Mouse (Mus musculus) G1E (cell line): Measurements from ENCODE around the gene Elovl6. TPM values are rescaled to one million over a fixed set of nuclear protein-coding genes. Genes with fewer than 3 reads are reported as not detected.

Experiments
- ATAC-seq: 2 replicates; pipeline ENCODE4 v1.8.0; 2016; ENCODE audit warnings: mild to moderate bottlenecking; ENCODE audit not compliant: insufficient number of reproducible peaks, poor library complexity, low FRiP score, severe bottlenecking; ENCODE audit errors: extremely low read depth
- DNase-seq: peaks from one replicate; pipeline ENCODE4 v3.0.0; 2012; ENCODE audit warnings: low spot score
- H3K27me3 ChIP-seq: 2 replicates; pipeline ENCODE4 v1.6.1; 2012; ENCODE audit warnings: mild to moderate bottlenecking, low read length, inconsistent platforms; ENCODE audit not compliant: insufficient read depth
- H3K36me3 ChIP-seq: replicated peaks from 2 replicates; pipeline ENCODE3; 2012; ENCODE audit warnings: mild to moderate bottlenecking, inconsistent platforms
- H3K4me1 ChIP-seq: 2 replicates; pipeline ENCODE4 v1.6.1; 2012; ENCODE audit warnings: low read depth, low read length, inconsistent platforms, mixed read lengths; ENCODE audit not compliant: insufficient read depth
- H3K4me3 ChIP-seq: 2 replicates; pipeline ENCODE4 v1.5.1; 2012; ENCODE audit warnings: low read depth, mild to moderate bottlenecking, inconsistent platforms, low read length, moderate library complexity, mixed read lengths
- H3K9me3 ChIP-seq: replicated peaks from 2 replicates; pipeline ENCODE4 v1.6.1; 2012; ENCODE audit warnings: inconsistent platforms
- CTCF ChIP-seq: IDR thresholded peaks from 2 replicates; pipeline ENCODE4 v1.5.1; 2012; ENCODE audit warnings: low read depth, low read length, inconsistent platforms, mixed read lengths
- GATA1 ChIP-seq: IDR thresholded peaks from 2 replicates; pipeline ENCODE4 v1.6.1; 2012; ENCODE audit warnings: borderline replicate concordance, low read length, inconsistent platforms, mixed read lengths
- GATA2 ChIP-seq: IDR thresholded peaks from 2 replicates; pipeline ENCODE4 v1.6.1; 2012; ENCODE audit warnings: low read depth, low read length, inconsistent platforms, borderline replicate concordance
- POLR2AphosphoS5 ChIP-seq: IDR thresholded peaks from 2 replicates; pipeline ENCODE4 v1.6.1; 2012; ENCODE audit warnings: low read depth, low read length, inconsistent platforms; ENCODE audit not compliant: insufficient replicate concordance
- TAL1 ChIP-seq: conservative IDR thresholded peaks from 2 replicates; pipeline ENCODE4 v1.6.1; 2012; ENCODE audit warnings: low read depth, low read length, inconsistent platforms, mixed read lengths
- polyA plus RNA-seq: library from polyadenylated mRNA; stranded (reverse); fragments of >175 nt; gene quantifications from 2 replicates; pipeline ENCODE4 v1.2.3, GENCODE M21; 2012
- total RNA-seq, 2 experiments: library from RNA; stranded (forward) in 1 of 2; stranded (reverse) in 1 of 2; fragments of 200-1000 nt in 1 of 2; fragments of >200 nt in 1 of 2; fragmentation: Nextera tagmentation in 1 of 2; gene quantifications; 2 replicates each; pipeline ENCODE4 v1.2.3; 2014 to 2017

The Elovl6 gene
- total and polyA plus RNA-seq, 3 experiments, result 2.3 to 20.4 (median 20.4) TPM

DNA sequence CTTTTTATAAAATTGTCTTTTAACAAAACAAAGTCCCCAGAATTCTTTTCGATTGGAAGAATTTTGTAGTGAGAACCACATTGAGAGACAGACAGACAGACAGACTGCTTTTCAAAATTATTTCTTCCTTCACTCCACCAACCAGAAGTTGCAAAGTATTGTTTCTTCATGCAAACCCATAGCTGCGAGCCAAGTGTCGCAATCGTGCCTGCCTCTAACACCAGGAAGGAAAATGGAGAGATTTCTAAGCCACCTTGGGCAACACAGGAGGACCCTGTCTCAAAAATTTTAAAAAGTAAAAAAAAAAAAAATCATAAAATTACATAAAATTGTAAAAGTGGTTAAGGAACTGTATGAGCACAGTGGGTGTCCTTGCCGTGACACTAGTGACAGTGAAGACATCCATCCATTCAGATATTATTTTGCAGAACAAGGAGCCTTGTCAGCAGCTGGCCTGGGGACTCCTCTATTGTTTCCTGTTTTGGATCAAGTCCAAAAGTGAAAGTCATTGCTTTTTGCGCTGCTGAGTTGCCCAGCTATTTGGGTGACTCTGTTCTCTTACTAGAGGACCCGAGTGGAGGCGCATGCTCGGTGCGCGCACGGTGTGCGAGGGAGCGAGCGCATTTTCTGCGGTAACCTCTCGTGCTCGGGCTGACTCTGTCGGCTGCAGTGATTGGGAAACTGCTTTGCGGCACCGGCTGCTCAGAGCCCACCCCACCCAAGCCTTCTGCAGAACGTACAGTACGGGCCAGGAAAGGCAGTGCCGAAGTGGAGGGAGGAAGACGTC is 80.3 kb downstream of the Elovl6 start:
- ATAC-seq, result no peak
- no peaks in the 10 kb centered on the region for H3K9me3 ChIP-seq
- H3K4me3 ChIP-seq, result no peak overlapping the region
- H3K27me3 ChIP-seq, result no peaks in the 10 kb centered on the region
- peaks cover 76% of the 10 kb centered on the region for H3K36me3 ChIP-seq
- peaks cover 4% of the 10 kb centered on the region; the same call in 1 of the 2 replicates for H3K4me1 ChIP-seq
- no peak for DNase-seq
- TF ChIP-seq CTCF (no peak), GATA1 (no peak), POLR2AphosphoS5 (no peak), GATA2 (no peak), TAL1 (no peak)

DNA sequence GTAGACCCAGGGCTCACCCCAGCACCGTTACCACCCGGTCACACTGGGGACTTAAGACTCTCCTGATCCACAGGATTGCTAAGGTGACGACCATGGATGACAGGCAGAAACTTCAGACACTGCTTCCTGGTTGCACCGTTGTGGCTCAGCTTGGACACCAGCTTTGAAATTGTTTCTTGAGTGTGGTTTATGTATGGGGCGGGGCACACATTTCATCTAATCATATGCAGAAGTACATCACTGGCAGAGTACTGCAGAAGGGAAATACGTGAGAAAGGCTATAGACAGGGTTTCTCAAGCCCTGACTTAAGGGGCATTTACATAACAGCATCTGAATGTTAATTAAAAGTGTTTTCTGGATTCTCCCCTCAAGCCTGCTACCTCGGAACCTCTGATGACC is 81.6 kb downstream of the Elovl6 start:
- Histone ChIP-seq H3K36me3 (peaks cover 78% of the 10 kb centered on the region), H3K27me3 (no peaks in the 10 kb centered on the region), H3K4me3 (no peak overlapping the region), H3K9me3 (no peaks in the 10 kb centered on the region), H3K4me1 (peaks cover 4% of the 10 kb centered on the region; the same call in 1 of the 2 replicates)
- no peak for TF ChIP-seq CTCF
- no peak for TF ChIP-seq GATA1
- no peak for TF ChIP-seq GATA2
- TF ChIP-seq TAL1, result no peak
- DNase-seq, result no peak
- ATAC-seq, result no peak

DNA sequence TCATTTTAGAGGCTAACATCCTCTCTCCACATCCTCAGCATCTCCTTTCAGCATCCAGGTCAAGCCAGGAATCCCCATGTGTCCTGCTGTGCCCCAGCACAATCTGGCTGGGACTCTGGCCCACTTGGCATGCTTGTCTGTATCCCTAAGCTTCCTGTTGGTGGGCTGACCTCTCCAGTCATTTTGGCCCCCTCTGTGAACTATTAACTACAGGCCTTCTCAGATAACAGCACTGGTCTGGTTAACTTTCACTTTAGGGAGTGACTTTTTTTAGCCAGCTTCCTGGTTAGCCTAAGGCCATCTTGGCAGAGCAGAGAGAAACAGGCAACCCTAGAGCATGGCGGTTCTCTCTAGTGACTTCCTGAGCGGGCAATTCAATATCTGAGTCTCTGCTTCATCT is 82.1 kb downstream of the Elovl6 start:
- Histone ChIP-seq H3K4me1 (peaks cover 4% of the 10 kb centered on the region; the same call in 1 of the 2 replicates), H3K9me3 (no peaks in the 10 kb centered on the region), H3K27me3 (no peaks in the 10 kb centered on the region), H3K4me3 (no peak overlapping the region), H3K36me3 (peaks cover 78% of the 10 kb centered on the region)
- no peak for DNase-seq
- no peak for ATAC-seq
- no peak for TF ChIP-seq TAL1
- no peak for TF ChIP-seq GATA2
- no peak for TF ChIP-seq GATA1
- TF ChIP-seq CTCF, result no peak
- no peak for TF ChIP-seq POLR2AphosphoS5

DNA sequence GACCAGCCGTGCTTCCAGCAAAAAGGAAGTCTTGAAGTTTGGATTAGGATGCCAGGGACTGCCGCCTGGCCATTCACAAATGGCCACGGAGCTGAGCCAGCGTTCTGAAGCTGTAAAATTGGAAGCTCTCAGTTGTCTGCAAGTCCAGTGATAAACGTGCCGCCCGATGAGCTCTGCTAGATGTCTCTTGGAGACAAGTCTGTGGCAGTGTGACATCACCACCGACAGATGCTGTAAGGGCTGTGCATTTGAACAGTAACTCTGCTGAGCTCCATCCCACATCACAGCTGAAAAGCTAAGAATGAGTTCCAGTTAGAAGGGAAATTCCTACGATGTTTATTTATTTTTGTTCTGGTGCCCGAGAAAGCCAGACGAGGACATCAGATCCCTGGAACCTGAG is 85.3 kb downstream of the Elovl6 start:
- Histone ChIP-seq H3K9me3 (no peaks in the 10 kb centered on the region), H3K4me3 (no peak overlapping the region), H3K36me3 (peaks cover 80% of the 10 kb centered on the region), H3K27me3 (no peaks in the 10 kb centered on the region), H3K4me1 (peaks cover 4% of the 10 kb centered on the region; the same call in 1 of the 2 replicates)
- no peak for DNase-seq
- TF ChIP-seq GATA1 (no peak), POLR2AphosphoS5 (no peak), GATA2 (no peak), TAL1 (no peak), CTCF (no peak)
- ATAC-seq, result no peak

DNA sequence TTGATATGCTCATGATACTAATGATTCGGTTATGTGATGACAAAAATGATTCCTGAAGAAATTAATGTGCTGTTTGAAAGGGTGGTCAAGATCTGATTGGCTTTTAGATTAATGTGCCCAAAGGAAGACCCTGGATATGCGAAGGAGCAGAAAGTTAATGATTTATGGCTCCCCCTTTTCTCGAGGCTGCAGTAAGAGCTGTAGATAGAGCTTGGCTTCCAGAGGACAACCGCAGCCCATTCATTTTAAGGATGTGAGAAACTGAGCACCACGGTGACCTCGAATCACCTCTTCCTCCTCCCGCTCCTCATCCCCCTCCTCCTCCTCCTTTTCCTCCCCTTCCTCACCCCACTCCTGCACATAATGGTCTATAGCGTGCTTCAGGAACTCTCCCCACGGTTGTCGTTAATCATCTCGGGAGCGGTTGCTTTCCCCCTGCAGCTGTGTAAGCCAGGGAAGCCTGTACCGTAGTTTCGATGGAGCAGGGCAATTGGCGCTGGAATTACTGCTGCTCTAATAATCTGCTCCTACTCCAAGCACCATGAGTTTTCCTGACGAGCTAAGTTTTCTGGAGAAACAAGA is 87.1 kb downstream of the Elovl6 start:
- DNase-seq (no peak), ATAC-seq (no peak)
- Histone ChIP-seq H3K4me1 (peaks cover 4% of the 10 kb centered on the region; the same call in 1 of the 2 replicates), H3K4me3 (no peak overlapping the region), H3K27me3 (no peaks in the 10 kb centered on the region), H3K36me3 (peaks cover 75% of the 10 kb centered on the region), H3K9me3 (no peaks in the 10 kb centered on the region)
- no peak for TF ChIP-seq GATA1
- no peak for TF ChIP-seq GATA2
- TF ChIP-seq TAL1, result no peak
- TF ChIP-seq POLR2AphosphoS5, result no peak
- TF ChIP-seq CTCF, result no peak

DNA sequence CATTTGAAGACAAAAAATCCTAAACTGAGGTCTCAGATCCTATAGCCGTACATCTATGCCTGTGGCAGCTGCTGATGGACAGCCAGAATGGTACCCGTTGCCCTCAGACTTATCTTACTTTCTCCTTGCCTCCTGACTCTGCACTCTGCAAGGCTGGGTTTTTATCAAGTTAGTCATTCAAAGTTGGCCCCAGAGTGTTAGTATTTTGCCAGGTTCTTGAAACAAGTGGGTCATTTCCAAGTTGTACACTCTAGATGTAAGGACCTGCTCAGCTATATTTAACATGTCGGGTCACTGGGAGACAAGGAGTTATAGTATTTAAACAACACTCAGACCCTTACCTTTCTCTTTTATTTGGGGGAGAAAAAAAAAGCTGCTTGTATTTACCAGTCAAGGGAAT is 88.6 kb downstream of the Elovl6 start:
- Histone ChIP-seq H3K36me3 (peaks cover 76% of the 10 kb centered on the region), H3K27me3 (no peaks in the 10 kb centered on the region), H3K4me3 (no peak overlapping the region), H3K4me1 (no peaks in the 10 kb centered on the region), H3K9me3 (no peaks in the 10 kb centered on the region)
- TF ChIP-seq POLR2AphosphoS5 (no peak), CTCF (no peak), GATA1 (no peak), GATA2 (no peak), TAL1 (no peak)
- no peak for DNase-seq
- ATAC-seq, result no peak
